Mouse (Mus musculus): ENCODE measurements around the gene Hfe. TPM values are rescaled to one million over a fixed set of nuclear protein-coding genes. Genes with fewer than 3 reads are reported as not detected.
A peak's percentile ranks its signal among the peaks of the same experiment; 100 is the strongest.

Gene Hfe
- total and polyA plus RNA-seq, 3 experiments = 0.08 to 1.0 (median 0.39) TPM

- in situ Hi-C loops (cut with MboI; ENCODE audit: low pct_ligation_motif_present, low pct_unique_long_range_greater_than_20kb, low sequenced_read_pairs) (loop anchor here (10.0 kb wide), 1 partner anchor 55 kb away; no protein-coding TSS in a partner anchor), dilution Hi-C loops (cut with MboI; ENCODE audit: extremely low pct_ligation_motif_present, extremely low pct_unique_long_range_greater_than_20kb, low sequenced_read_pairs) (no loop called here)
- H3K27ac ChIP-seq (ENCODE audit: insufficient read depth, low read depth) = no peak overlapping the region
- no peak overlapping the region for H3K9ac ChIP-seq (ENCODE audit: insufficient read depth, low read depth)
- H3K9me3 ChIP-seq (replicated peaks; ENCODE audit: low read length) = no peaks in the 10 kb centered on the region
- DNase-seq (ENCODE audit: extremely low read depth) = no peak
- H3K4me1 ChIP-seq (ENCODE audit: control insufficient read depth in 1 of 2, insufficient read depth in 2 of 2) = peaks cover 8 to 29% of the 10 kb centered on the region in 2 experiments; a peak in 3 of 4 replicates
- TF ChIP-seq CHD2 (IDR thresholded peaks at IDR 0.05; ENCODE audit: low read length) (no peak), KAT2A (IDR thresholded peaks at IDR 0.05; ENCODE audit: insufficient replicate concordance, low read length) (no peak), NRF1 (IDR thresholded peaks at IDR 0.05; ENCODE audit: low read depth, low read length) (no peak), USF1 (IDR thresholded peaks at IDR 0.05; ENCODE audit: low read depth, low read length) (no peak), POLR2AphosphoS2 (IDR thresholded peaks at IDR 0.05; ENCODE audit: low read depth, low read length) (no peak), GABPA (IDR thresholded peaks at IDR 0.05; ENCODE audit: insufficient replicate concordance, low read depth, low read length) (no peak), PAX5 (IDR thresholded peaks at IDR 0.05; ENCODE audit: low read length) (no peak), TBP (conservative IDR thresholded peaks at IDR 0.05; ENCODE audit: low read depth, low read length) (no peak), MYC (IDR thresholded peaks at IDR 0.05; ENCODE audit: low read depth, low read length) (no peak), MAFK (IDR thresholded peaks at IDR 0.05; ENCODE audit: insufficient replicate concordance, low read length) (no peak), ZC3H11A (IDR thresholded peaks at IDR 0.05; ENCODE audit: low read depth, low read length) (no peak), RAD21 (IDR thresholded peaks at IDR 0.05; ENCODE audit: low read depth, low read length) (no peak), CTCF (conservative IDR thresholded peaks at IDR 0.05 in 1 of 2, IDR thresholded peaks at IDR 0.05 in 1 of 2; ENCODE audit: low read depth in 2 of 2, low read length in 2 of 2) (no peak), IRF4 (IDR thresholded peaks at IDR 0.05; ENCODE audit: low read depth, low read length) (no peak), BHLHE40 (IDR thresholded peaks at IDR 0.05; ENCODE audit: low read depth, low read length) (no peak), JUND (conservative IDR thresholded peaks at IDR 0.05; ENCODE audit: low read depth, low read length) (no peak), JUN (IDR thresholded peaks at IDR 0.05; ENCODE audit: insufficient read depth, low read depth, low read length) (no peak)
- H3K27me3 ChIP-seq (replicated peaks) = no peaks in the 10 kb centered on the region
- no peak overlapping the region for H3K4me2 ChIP-seq (ENCODE audit: insufficient read depth, low read depth, poor library complexity, severe bottlenecking)
- no peaks in the 10 kb centered on the region for H3K79me2 ChIP-seq (replicated peaks; ENCODE audit: control insufficient read depth, extremely low read depth, insufficient read depth, poor library complexity, severe bottlenecking)
- H3K4me3 ChIP-seq (replicated peaks in 1 of 3; ENCODE audit: low read depth in 2 of 3, low read length in 2 of 3, poor library complexity in 1 of 3) = no peak overlapping the region
- H3K36me3 ChIP-seq (replicated peaks in 1 of 2; ENCODE audit: control insufficient read depth in 1 of 2, insufficient read depth in 1 of 2, low read length in 1 of 2) = no peaks in the 10 kb centered on the region
Measured at GRCm38 (mm10) chr13:23689459-23689858, 21.2 kb downstream of the Hfe start.

GRCm38 (mm10) chr13:23688956-23689355, 21.7 kb downstream of the Hfe start:
- H3K79me2 ChIP-seq (replicated peaks; ENCODE audit: control insufficient read depth, extremely low read depth, insufficient read depth, poor library complexity, severe bottlenecking) = no peaks in the 10 kb centered on the region
- dilution Hi-C loops (cut with MboI; ENCODE audit: extremely low pct_ligation_motif_present, extremely low pct_unique_long_range_greater_than_20kb, low sequenced_read_pairs) = no loop called here
- H3K9me3 ChIP-seq (replicated peaks; ENCODE audit: low read length) = no peaks in the 10 kb centered on the region
- H3K36me3 ChIP-seq (replicated peaks in 1 of 2; ENCODE audit: control insufficient read depth in 1 of 2, insufficient read depth in 1 of 2, low read length in 1 of 2) = no peaks in the 10 kb centered on the region
- H3K9ac ChIP-seq (ENCODE audit: insufficient read depth, low read depth) = no peak overlapping the region
- peaks cover 8 to 29% of the 10 kb centered on the region in 2 experiments; a peak in 3 of 4 replicates for H3K4me1 ChIP-seq (ENCODE audit: control insufficient read depth in 1 of 2, insufficient read depth in 2 of 2)
- no peak overlapping the region for H3K27ac ChIP-seq (ENCODE audit: insufficient read depth, low read depth)
- in situ Hi-C loops (cut with MboI; ENCODE audit: low pct_ligation_motif_present, low pct_unique_long_range_greater_than_20kb, low sequenced_read_pairs) = loop anchor here (10.0 kb wide), 1 partner anchor 54 kb away; no protein-coding TSS in a partner anchor
- H3K4me3 ChIP-seq (replicated peaks in 1 of 3; ENCODE audit: low read depth in 2 of 3, low read length in 2 of 3, poor library complexity in 1 of 3) = no peak overlapping the region
- no peaks in the 10 kb centered on the region for H3K27me3 ChIP-seq (replicated peaks)
- no peak for TF ChIP-seq GABPA (IDR thresholded peaks at IDR 0.05; ENCODE audit: insufficient replicate concordance, low read depth, low read length)
- TF ChIP-seq ELF1 (IDR thresholded peaks at IDR 0.05; ENCODE audit: low read depth, low read length) = no peak
- TF ChIP-seq JUN (IDR thresholded peaks at IDR 0.05; ENCODE audit: insufficient read depth, low read depth, low read length) = no peak
- TF ChIP-seq HCFC1 (IDR thresholded peaks at IDR 0.05; ENCODE audit: low read depth, low read length) = no peak
- TF ChIP-seq MEF2A (IDR thresholded peaks at IDR 0.05; ENCODE audit: borderline replicate concordance, low read depth, low read length) = peak; percentile 87
- no peak for TF ChIP-seq MAZ (IDR thresholded peaks at IDR 0.05; ENCODE audit: low read depth, low read length)
- TF ChIP-seq SMC3 (IDR thresholded peaks at IDR 0.05; ENCODE audit: low read depth, low read length) = no peak
- TF ChIP-seq TCF12 (IDR thresholded peaks at IDR 0.05; ENCODE audit: low read depth, low read length) = peak; percentile 34; the same call in 1 of the 2 replicates
- TF ChIP-seq CHD2 (IDR thresholded peaks at IDR 0.05; ENCODE audit: low read length) = peak; percentile 67
- no peak for TF ChIP-seq KAT2A (IDR thresholded peaks at IDR 0.05; ENCODE audit: insufficient replicate concordance, low read length)
- no peak for TF ChIP-seq POLR2AphosphoS2 (IDR thresholded peaks at IDR 0.05; ENCODE audit: low read depth, low read length)
- no peak for TF ChIP-seq ZMIZ1 (IDR thresholded peaks at IDR 0.05; ENCODE audit: low read depth, low read length)
- no peak for TF ChIP-seq NRF1 (IDR thresholded peaks at IDR 0.05; ENCODE audit: low read depth, low read length)
- peak; percentile 74 for TF ChIP-seq IRF4 (IDR thresholded peaks at IDR 0.05; ENCODE audit: low read depth, low read length)
- no peak for TF ChIP-seq USF1 (IDR thresholded peaks at IDR 0.05; ENCODE audit: low read depth, low read length)
- no peak for TF ChIP-seq ETS1 (conservative IDR thresholded peaks at IDR 0.05; ENCODE audit: low read depth, low read length)
- TF ChIP-seq BHLHE40 (IDR thresholded peaks at IDR 0.05; ENCODE audit: low read depth, low read length) = 0 out of 2 replicates have a peak, but pooled peaks have one; percentile 33
- peak; percentile 81 for TF ChIP-seq EP300 (IDR thresholded peaks at IDR 0.05; ENCODE audit: low read length)
- TF ChIP-seq ZC3H11A (IDR thresholded peaks at IDR 0.05; ENCODE audit: low read depth, low read length) = no peak
- TF ChIP-seq ZNF384 (IDR thresholded peaks at IDR 0.05; ENCODE audit: low read depth, low read length) = peak; percentile 92
- no peak for TF ChIP-seq CTCF (conservative IDR thresholded peaks at IDR 0.05 in 1 of 2, IDR thresholded peaks at IDR 0.05 in 1 of 2; ENCODE audit: low read depth in 2 of 2, low read length in 2 of 2)
- TF ChIP-seq PAX5 (IDR thresholded peaks at IDR 0.05; ENCODE audit: low read length) = no peak
- H3K4me2 ChIP-seq (ENCODE audit: insufficient read depth, low read depth, poor library complexity, severe bottlenecking) = no peak overlapping the region; the same call in 1 of the 2 replicates
- peak; percentile 64 for DNase-seq (ENCODE audit: extremely low read depth)

Measured in CH12.LX (cell line).